In the genomic region with DNA sequence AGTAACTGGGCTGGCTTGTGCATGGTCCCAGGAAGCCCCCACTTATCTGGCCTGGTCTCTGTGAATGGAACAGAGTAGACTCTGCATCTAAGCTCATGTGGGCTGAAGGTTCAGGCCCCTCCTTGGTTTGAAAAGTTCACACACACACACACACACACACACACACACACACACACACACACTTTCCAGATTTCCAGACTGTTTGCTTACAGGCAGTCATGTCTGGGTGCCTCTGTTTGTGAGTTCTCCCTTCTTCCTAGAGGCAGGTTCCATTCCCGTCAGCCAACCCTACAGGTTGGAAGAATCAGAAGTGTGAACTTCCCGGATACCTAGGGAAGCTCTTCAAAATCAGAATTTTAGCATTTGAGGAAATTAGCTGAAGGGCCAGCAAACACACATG, we compare ENCODE assay signal across 16 mouse cellular contexts. TPM values are rescaled to one million over a fixed set of nuclear protein-coding genes. Genes with fewer than 3 reads are reported as not detected.
A peak's percentile ranks its signal among the peaks of the same experiment; 100 is the strongest.
DNase-seq lines count a peak whose midpoint lies in the region; ATAC-seq lines count a peak whose summit lies in the region.
"Had no signal": no experiment of that assay in that cellular context is flagged by ENCODE, and none has a peak within 500 bp of the region (broad histone marks: within the 10 kb centered on the region; RNA-seq: fewer than 3 reads in every experiment).

No protein-coding gene starts in this region.

- ATAC-seq in midbrain, embryonic 11.5 days (ENCODE audit: low FRiP score), result no peak
- no peak for ATAC-seq in neural tube, embryonic 15.5 days (ENCODE audit: low FRiP score)
- ATAC-seq: lung, postnatal 0 days had no signal

- H3K4me2 ChIP-seq in midbrain, embryonic 11.5 days, result peak overlapping the region; percentile 89
- H3K4me2 ChIP-seq in neural tube, embryonic 15.5 days, result no peak overlapping the region
- H3K4me2 ChIP-seq: embryonic facial prominence, embryonic 12.5 days; liver, embryonic 13.5 days had no signal

- H3K27me3 ChIP-seq in hindbrain, embryonic 10.5 days (ENCODE audit: insufficient read depth, poor library complexity, severe bottlenecking), result peaks cover 60% of the 10 kb centered on the region
- H3K27me3 ChIP-seq in midbrain, embryonic 11.5 days (ENCODE audit: control insufficient read depth, insufficient read depth, low read length), result no peaks in the 10 kb centered on the region; the same call in 1 of the 2 replicates
- H3K27me3 ChIP-seq in neural tube, embryonic 15.5 days (replicated peaks), result peaks cover 73% of the 10 kb centered on the region

- H3K9me3 ChIP-seq in hindbrain, embryonic 10.5 days, result no peaks in the 10 kb centered on the region
- no peaks in the 10 kb centered on the region for H3K9me3 ChIP-seq in midbrain, embryonic 11.5 days (ENCODE audit: control insufficient read depth, low read length)
- no peaks in the 10 kb centered on the region for H3K9me3 ChIP-seq in neural tube, embryonic 15.5 days (replicated peaks)
- H3K9me3 ChIP-seq: embryonic facial prominence, embryonic 12.5 days; liver, embryonic 13.5 days had no signal

- peak overlapping the region; percentile 97 for H3K27ac ChIP-seq in hindbrain, embryonic 10.5 days
- peak overlapping the region; percentile 86 for H3K27ac ChIP-seq in midbrain, embryonic 11.5 days (ENCODE audit: low read depth, low read length)
- H3K27ac ChIP-seq in neural tube, embryonic 15.5 days (replicated peaks), result peak overlapping the region; percentile 78
- H3K27ac ChIP-seq: embryonic facial prominence, embryonic 12.5 days; liver, embryonic 13.5 days had no signal

- peak overlapping the region; percentile 68 for H3K4me3 ChIP-seq in hindbrain, embryonic 10.5 days
- no peak overlapping the region for H3K4me3 ChIP-seq in midbrain, embryonic 11.5 days (ENCODE audit: low read depth, low read length)
- H3K4me3 ChIP-seq in neural tube, embryonic 15.5 days (replicated peaks), result no peak overlapping the region
- H3K4me3 ChIP-seq: embryonic facial prominence, embryonic 12.5 days; liver, embryonic 13.5 days had no signal

- peak overlapping the region; percentile 99 for H3K9ac ChIP-seq in midbrain, embryonic 11.5 days (ENCODE audit: low read length)
- no peak overlapping the region for H3K9ac ChIP-seq in neural tube, embryonic 15.5 days (replicated peaks)
- H3K9ac ChIP-seq: embryonic facial prominence, embryonic 12.5 days; liver, embryonic 13.5 days had no signal

- peak; percentile 35 for DNase-seq in retina, embryonic 14.5 days (ENCODE audit: low spot score)
- DNase-seq in retina, postnatal 1 day, result no peak
- no peak for DNase-seq in hindbrain, embryonic 10.5 days (ENCODE audit: low spot score)
- peak; percentile 89 for DNase-seq in midbrain, embryonic 11.5 days (ENCODE audit: low spot score, missing footprints)
- no peak for DNase-seq in frontal cortex, adult 2 months (ENCODE audit: extremely low spot score in 1 of 2, low spot score in 1 of 2)
- DNase-seq in cerebellum, adult 9-11 months, result no peak
- DNase-seq in spleen, postnatal 36 days (ENCODE audit: low spot score in 2 of 2), result no peak
- DNase-seq: adrenal gland, postnatal 36 days; gastrocnemius, postnatal 36 days; kidney, postnatal 10 days; left cerebral cortex, postnatal 4 days; liver, embryonic 13.5 days had no signal

- peaks cover 96% of the 10 kb centered on the region for H3K4me1 ChIP-seq in hindbrain, embryonic 10.5 days (replicated peaks)
- peaks cover 74% of the 10 kb centered on the region for H3K4me1 ChIP-seq in midbrain, embryonic 11.5 days (ENCODE audit: control insufficient read depth, insufficient read depth, low read length)
- H3K4me1 ChIP-seq in neural tube, embryonic 15.5 days, result peaks cover 27% of the 10 kb centered on the region

- no peaks in the 10 kb centered on the region for H3K36me3 ChIP-seq in hindbrain, embryonic 10.5 days
- H3K36me3 ChIP-seq in midbrain, embryonic 11.5 days (ENCODE audit: control insufficient read depth, insufficient read depth, low read length), result no peaks in the 10 kb centered on the region
- no peaks in the 10 kb centered on the region for H3K36me3 ChIP-seq in neural tube, embryonic 15.5 days
- H3K36me3 ChIP-seq: embryonic facial prominence, embryonic 12.5 days; G1E; liver, embryonic 13.5 days had no signal

- 22% methylated on average over 2 of the region's 2 CpGs for WGBS in hindbrain, embryonic 10.5 days
- 26% methylated on average over 2 of the region's 2 CpGs for WGBS in midbrain, embryonic 11.5 days
- WGBS in neural tube, embryonic 15.5 days, result 20% methylated on average over 2 of the region's 2 CpGs

RNA-seq across cellular contexts. Expression of gene Sox2, which starts 17.0 kb away (rescaled TPM):
- polyA plus RNA-seq in hindbrain, embryonic 10.5 days (2016; fragmentation: Nextera tagmentation; extraction: Ambion mirVana), result 23.4 and 24.2 TPM in 2 replicates
- polyA plus RNA-seq in midbrain, embryonic 11.5 days (2014; fragmentation: Nextera tagmentation; extraction: Ambion mirVana), result 48.7 and 49.5 TPM in 2 replicates
- 11.1 and 13.4 TPM in 2 replicates for polyA plus RNA-seq in neural tube, embryonic 15.5 days (2015; fragmentation: Nextera tagmentation; extraction: Ambion mirVana)
- 42.7 and 44.8 TPM in 2 replicates for polyA plus RNA-seq in frontal cortex, adult 2 months (2012; rRNA removed)
- polyA plus RNA-seq: G1E; liver, embryonic 13.5 days had no signal

Comparison
In these comparisons a context has a peak if more than half of its experiments do, and no peak if none do; other contexts are left out.
1. DNase-seq: peak in retina, embryonic 14.5 days (single experiment) and midbrain, embryonic 11.5 days (single experiment); none in retina, postnatal 1 day (single experiment), hindbrain, embryonic 10.5 days (single experiment), frontal cortex, adult 2 months (0 of 2), cerebellum, adult 9-11 months (single experiment) and spleen, postnatal 36 days (0 of 2).
2. Peak in every context shown above with its lines, with median percentiles within 50 percentile points of each other: H3K27ac ChIP-seq.